Mouse (Mus musculus) C2C12 (cell line): ENCODE data around the gene Aco1.

Experiments used
- CEBPB ChIP-seq: IDR thresholded peaks from one replicate; pipeline ENCODE4 v1.6.1; 2011; ENCODE audit warnings: low read depth, mild to moderate bottlenecking, control low read depth, moderate library complexity
- CTCF ChIP-seq: IDR thresholded peaks from one replicate; pipeline ENCODE4 v1.5.1; 2011; ENCODE audit not compliant: control insufficient read depth, insufficient read depth, insufficient read length
- FOSL1 ChIP-seq: IDR thresholded peaks from one replicate; pipeline ENCODE4 v1.8.0; 2011; ENCODE audit warnings: mild to moderate bottlenecking, low read length; ENCODE audit not compliant: poor library complexity, insufficient read depth, severe bottlenecking
- MAX ChIP-seq: IDR thresholded peaks from one replicate; pipeline ENCODE4 v1.6.1; 2011; ENCODE audit warnings: mild to moderate bottlenecking, control low read depth
- USF1 ChIP-seq: IDR thresholded peaks from one replicate; pipeline ENCODE4 v1.6.1; 2011; ENCODE audit warnings: low read depth, mild to moderate bottlenecking, control low read depth, moderate library complexity

DNA sequence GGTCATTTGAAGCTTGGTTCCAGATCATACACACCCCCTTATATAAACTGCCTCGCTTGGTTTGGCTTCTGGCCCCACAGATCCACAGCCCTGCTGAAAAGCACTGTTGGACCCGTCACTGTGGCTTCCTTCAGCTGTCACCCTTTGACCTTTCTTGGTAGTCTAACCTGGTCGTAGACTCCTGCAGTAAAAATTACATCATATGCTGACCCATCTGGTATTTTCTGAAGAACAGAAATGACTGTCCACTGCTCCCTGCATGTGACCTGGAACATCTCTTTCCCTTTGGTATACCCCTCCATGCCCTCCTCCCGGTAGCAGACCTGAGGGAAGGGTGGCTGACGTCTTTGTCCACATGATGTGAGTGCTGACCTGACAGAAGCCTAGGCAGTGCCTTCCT lies 41.6 kb downstream of the Aco1 start:
- TF ChIP-seq USF1, result no peak
- TF ChIP-seq CTCF, result no peak
- no peak for TF ChIP-seq MAX
- TF ChIP-seq FOSL1, result no peak
- TF ChIP-seq CEBPB, result no peak
